Mouse (Mus musculus): ENCODE measurements around the gene Grwd1. TPM values are rescaled to one million over a fixed set of nuclear protein-coding genes. Genes with fewer than 3 reads are reported as not detected.

Grwd1 gene
- polyA plus RNA-seq, 1 experiment from 2014 or later, result 50.6 TPM

- H3K4me3 ChIP-seq (replicated peaks; ENCODE audit: low read depth, low read length), result no peak overlapping the region
- H3K36me3 ChIP-seq (ENCODE audit: insufficient read depth, low read length), result no peaks in the 10 kb centered on the region
- WGBS, result 58% methylated on average over 3 of the region's 3 CpGs
- H3K4me2 ChIP-seq (ENCODE audit: low read length), result no peak overlapping the region
- peaks cover 8% of the 10 kb centered on the region for H3K27me3 ChIP-seq (ENCODE audit: insufficient read depth, low read length)
- DNase-seq (ENCODE audit: low spot score) (no peak), ATAC-seq (replicated peaks; ENCODE audit: low FRiP score, low read depth) (no peak)
- H3K27ac ChIP-seq, result no peak overlapping the region
- 0 out of 2 replicates have a peak, but pooled peaks cover 6% of the 10 kb centered on the region for H3K4me1 ChIP-seq (replicated peaks; ENCODE audit: insufficient read depth, low read length)
- no peak overlapping the region for H3K9ac ChIP-seq (ENCODE audit: low read depth, low read length)
- no peaks in the 10 kb centered on the region for H3K9me3 ChIP-seq (replicated peaks; ENCODE audit: low read length)
- TF ChIP-seq CTCF (IDR thresholded peaks at IDR 0.05; ENCODE audit: low read depth), result no peak
Measured at GRCm38 (mm10) chr7:45864435-45864834, 33.7 kb upstream of the Grwd1 start.

GRCm38 (mm10) chr7:45862804-45863203 is 32.1 kb upstream of the Grwd1 start:
- Histone ChIP-seq H3K4me3 (replicated peaks; ENCODE audit: low read depth, low read length) (no peak overlapping the region), H3K9me3 (replicated peaks; ENCODE audit: low read length) (no peaks in the 10 kb centered on the region), H3K36me3 (ENCODE audit: insufficient read depth, low read length) (no peaks in the 10 kb centered on the region), H3K27ac (no peak overlapping the region), H3K4me1 (replicated peaks; ENCODE audit: insufficient read depth, low read length) (0 out of 2 replicates have a peak, but pooled peaks cover 1% of the 10 kb centered on the region), H3K9ac (ENCODE audit: low read depth, low read length) (no peak overlapping the region), H3K4me2 (ENCODE audit: low read length) (no peak overlapping the region), H3K27me3 (ENCODE audit: insufficient read depth, low read length) (0 out of 2 replicates have a peak, but pooled peaks cover 4% of the 10 kb centered on the region)
- no peak for ATAC-seq (replicated peaks; ENCODE audit: low FRiP score, low read depth)
- DNase-seq (ENCODE audit: low spot score), result no peak
- TF ChIP-seq CTCF (IDR thresholded peaks at IDR 0.05; ENCODE audit: low read depth), result no peak
- 86% methylated on average over 7 of the region's 7 CpGs for WGBS

GRCm38 (mm10) chr7:45859008-45859407 is 28.3 kb upstream of the Grwd1 start:
- Histone ChIP-seq H3K27me3 (ENCODE audit: insufficient read depth, low read length) (0 out of 2 replicates have a peak, but pooled peaks cover 4% of the 10 kb centered on the region), H3K27ac (no peak overlapping the region), H3K4me1 (replicated peaks; ENCODE audit: insufficient read depth, low read length) (0 out of 2 replicates have a peak, but pooled peaks cover 6% of the 10 kb centered on the region), H3K36me3 (ENCODE audit: insufficient read depth, low read length) (no peaks in the 10 kb centered on the region), H3K9me3 (replicated peaks; ENCODE audit: low read length) (no peaks in the 10 kb centered on the region), H3K9ac (ENCODE audit: low read depth, low read length) (no peak overlapping the region), H3K4me3 (replicated peaks; ENCODE audit: low read depth, low read length) (no peak overlapping the region), H3K4me2 (ENCODE audit: low read length) (no peak overlapping the region)
- 55% methylated on average over 4 of the region's 4 CpGs for WGBS
- no peak for TF ChIP-seq CTCF (IDR thresholded peaks at IDR 0.05; ENCODE audit: low read depth)
- ATAC-seq (replicated peaks; ENCODE audit: low FRiP score, low read depth) (no peak), DNase-seq (ENCODE audit: low spot score) (no peak)

GRCm38 (mm10) chr7:45856950-45857901 is 26.5 kb upstream of the Grwd1 start:
- Histone ChIP-seq H3K27me3 (ENCODE audit: insufficient read depth, low read length) (0 out of 2 replicates have a peak, but pooled peaks cover 4% of the 10 kb centered on the region), H3K4me2 (ENCODE audit: low read length) (peak overlapping the region; percentile 63), H3K4me3 (replicated peaks; ENCODE audit: low read depth, low read length) (peak overlapping the region; percentile 25), H3K9me3 (replicated peaks; ENCODE audit: low read length) (no peaks in the 10 kb centered on the region), H3K4me1 (replicated peaks; ENCODE audit: insufficient read depth, low read length) (0 out of 2 replicates have a peak, but pooled peaks cover 6% of the 10 kb centered on the region), H3K9ac (ENCODE audit: low read depth, low read length) (peak overlapping the region; percentile 14; the same call in 1 of the 2 replicates), H3K36me3 (ENCODE audit: insufficient read depth, low read length) (no peaks in the 10 kb centered on the region), H3K27ac (no peak overlapping the region)
- no peak for TF ChIP-seq CTCF (IDR thresholded peaks at IDR 0.05; ENCODE audit: low read depth)
- peak; percentile 14; the same call in 1 of the 2 replicates for ATAC-seq (replicated peaks; ENCODE audit: low FRiP score, low read depth)
- no peak for DNase-seq (ENCODE audit: low spot score)
- 5% methylated on average over 29 of the region's 30 CpGs for WGBS

- Histone ChIP-seq H3K27ac (no peak overlapping the region), H3K9me3 (replicated peaks; ENCODE audit: low read length) (no peaks in the 10 kb centered on the region), H3K36me3 (ENCODE audit: insufficient read depth, low read length) (no peaks in the 10 kb centered on the region), H3K27me3 (ENCODE audit: insufficient read depth, low read length) (no peaks in the 10 kb centered on the region), H3K9ac (ENCODE audit: low read depth, low read length) (no peak overlapping the region), H3K4me1 (replicated peaks; ENCODE audit: insufficient read depth, low read length) (0 out of 2 replicates have a peak, but pooled peaks cover 6% of the 10 kb centered on the region), H3K4me2 (ENCODE audit: low read length) (no peak overlapping the region), H3K4me3 (replicated peaks; ENCODE audit: low read depth, low read length) (no peak overlapping the region)
- ATAC-seq (replicated peaks; ENCODE audit: low FRiP score, low read depth), result no peak
- no peak for TF ChIP-seq CTCF (IDR thresholded peaks at IDR 0.05; ENCODE audit: low read depth)
- 73% methylated on average over 12 of the region's 12 CpGs for WGBS
- no peak for DNase-seq (ENCODE audit: low spot score)
Measured at GRCm38 (mm10) chr7:45853089-45853488, 22.3 kb upstream of the Grwd1 start.

- 71% methylated on average over 3 of the region's 3 CpGs for WGBS
- ATAC-seq (replicated peaks; ENCODE audit: low FRiP score, low read depth), result no peak
- Histone ChIP-seq H3K27me3 (ENCODE audit: insufficient read depth, low read length) (no peaks in the 10 kb centered on the region), H3K36me3 (ENCODE audit: insufficient read depth, low read length) (no peaks in the 10 kb centered on the region), H3K4me1 (replicated peaks; ENCODE audit: insufficient read depth, low read length) (no peaks in the 10 kb centered on the region), H3K9ac (ENCODE audit: low read depth, low read length) (no peak overlapping the region), H3K27ac (no peak overlapping the region), H3K4me3 (replicated peaks; ENCODE audit: low read depth, low read length) (no peak overlapping the region), H3K4me2 (ENCODE audit: low read length) (no peak overlapping the region), H3K9me3 (replicated peaks; ENCODE audit: low read length) (no peaks in the 10 kb centered on the region)
- no peak for DNase-seq (ENCODE audit: low spot score)
- TF ChIP-seq CTCF (IDR thresholded peaks at IDR 0.05; ENCODE audit: low read depth), result no peak
Measured at GRCm38 (mm10) chr7:45850661-45851060, 19.9 kb upstream of the Grwd1 start.
